Mouse (Mus musculus) liver, postnatal 0 days (tissue): Measurements from ENCODE around the gene Igf2bp3. TPM values are rescaled to one million over a fixed set of nuclear protein-coding genes. Genes with fewer than 3 reads are reported as not detected.

Source experiments
- ATAC-seq: fragments of 200-750 bp; cut with Nextera tagmentation; 2 replicates; pipeline ENCODE4 v1.8.0; 2017; ENCODE audit warnings: mild to moderate bottlenecking, moderate library complexity
- DNase-seq: peaks from one replicate; pipeline ENCODE4 v3.0.0-alpha.2; 2016
- H3K27ac ChIP-seq: fragments of 300-500 bp; sonication (generic); 2 replicates; pipeline ENCODE4 v1.5.1; 2014; ENCODE audit warnings: antibody characterized with exemption, moderate library complexity, mild to moderate bottlenecking, low read depth
- H3K27me3 ChIP-seq: fragments of 300-500 bp; sonication (generic); 2 replicates; pipeline ENCODE4 v1.6.1; 2014; ENCODE audit warnings: low read length, control low read depth, mixed read lengths; ENCODE audit not compliant: insufficient read depth
- H3K36me3 ChIP-seq: fragments of 300-500 bp; sonication (generic); replicated peaks from 2 replicates; pipeline ENCODE4 v1.6.1; 2014; ENCODE audit warnings: mild to moderate bottlenecking, control low read depth, low read length, moderate library complexity, mixed read lengths; ENCODE audit not compliant: insufficient read depth
- H3K4me1 ChIP-seq: fragments of 300-500 bp; sonication (generic); 2 replicates; pipeline ENCODE4 v1.6.1; 2014; ENCODE audit warnings: antibody characterized with exemption, mild to moderate bottlenecking, control low read depth; ENCODE audit not compliant: insufficient read depth
- H3K4me2 ChIP-seq: fragments of 300-500 bp; sonication (generic); 2 replicates; pipeline ENCODE4 v1.6.1; 2014; ENCODE audit warnings: low read depth, mild to moderate bottlenecking, low read length, moderate library complexity, mixed read lengths
- H3K4me3 ChIP-seq: fragments of 300-500 bp; sonication (generic); 2 replicates; pipeline ENCODE4 v1.5.1; 2014; ENCODE audit warnings: low read depth, low read length
- H3K9ac ChIP-seq: fragments of 300-500 bp; sonication (generic); replicated peaks from 2 replicates; pipeline ENCODE4 v1.6.1; 2014; ENCODE audit warnings: mild to moderate bottlenecking, moderate library complexity
- H3K9me3 ChIP-seq: fragments of 300-500 bp; sonication (generic); 2 replicates; pipeline ENCODE4 v1.6.1; 2016; ENCODE audit warnings: mild to moderate bottlenecking, control low read depth, low read length, mixed read lengths
- CTCF ChIP-seq: sonication (generic); IDR thresholded peaks from 2 replicates; pipeline ENCODE4 v1.5.1; 2016; ENCODE audit warnings: antibody characterized with exemption, low read depth
- EP300 ChIP-seq: IDR thresholded peaks from 2 replicates; pipeline ENCODE4 v1.6.1; 2016; ENCODE audit warnings: antibody characterized with exemption, low read depth, mild to moderate bottlenecking
- WGBS: fragments of 180-500 bp; shearing (Covaris S2); extraction: QIAGEN DNeasy Blood & Tissue Kit; methylation state at CpG from one replicate; pipeline ENCODE4 v1.1.7; 2014; ENCODE audit not compliant: insufficient replicate concordance; 5-methylcytosine and 5-hydroxymethylcytosine counted together
- polyA plus RNA-seq: library from polyadenylated mRNA; unstranded; fragments of >200 nt; fragmentation: Nextera tagmentation; extraction: Ambion mirVana; gene quantifications from 2 replicates; pipeline ENCODE4 v1.2.1, GENCODE M21; 2015

Gene Igf2bp3
- polyA plus RNA-seq, 1 experiment from 2014 or later, result 31.3 TPM

DNA sequence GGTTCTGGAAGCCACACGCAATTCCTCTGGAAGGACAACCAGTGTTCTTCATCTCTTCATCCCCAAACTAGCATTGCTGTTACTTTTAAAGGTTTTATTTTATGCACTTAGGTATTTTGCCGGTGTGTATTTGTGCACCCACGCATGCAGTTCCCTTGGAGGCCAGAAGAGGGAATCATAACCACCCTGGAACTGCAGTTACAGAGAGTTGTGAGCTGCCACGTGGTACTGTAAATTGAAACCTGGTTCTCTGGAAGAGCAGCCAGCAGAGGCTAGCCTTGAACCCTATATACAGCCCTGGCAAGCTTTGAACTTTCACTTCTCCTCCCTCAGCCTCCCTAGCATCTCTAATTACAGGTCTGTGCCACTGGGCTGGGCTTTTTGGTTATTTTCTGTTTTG lies 18.6 kb upstream of the Igf2bp3 start:
- Histone ChIP-seq H3K9ac (no peak overlapping the region), H3K4me3 (no peak overlapping the region), H3K9me3 (no peaks in the 10 kb centered on the region), H3K4me2 (no peak overlapping the region), H3K27me3 (no peaks in the 10 kb centered on the region), H3K36me3 (no peaks in the 10 kb centered on the region), H3K4me1 (no peaks in the 10 kb centered on the region), H3K27ac (no peak overlapping the region)
- TF ChIP-seq EP300 (no peak), CTCF (peak; percentile 75)
- DNase-seq, result peak; percentile 47
- 51% methylated on average over 4 of the region's 4 CpGs for WGBS
- ATAC-seq, result no peak

GRCm38 (mm10) chr6:49228126-49228679 lies 13.4 kb upstream of the Igf2bp3 start:
- peak; percentile 46 for DNase-seq
- ATAC-seq, result no peak
- no peak overlapping the region for H3K4me2 ChIP-seq
- WGBS, result 13% methylated on average over 7 of the region's 7 CpGs
- H3K9ac ChIP-seq, result no peak overlapping the region
- TF ChIP-seq EP300, result no peak
- peak; percentile 75 for TF ChIP-seq CTCF
- H3K36me3 ChIP-seq, result no peaks in the 10 kb centered on the region
- no peak overlapping the region for H3K4me3 ChIP-seq
- H3K27ac ChIP-seq, result no peak overlapping the region
- H3K27me3 ChIP-seq, result no peaks in the 10 kb centered on the region
- H3K9me3 ChIP-seq, result no peaks in the 10 kb centered on the region
- no peaks in the 10 kb centered on the region for H3K4me1 ChIP-seq

DNA sequence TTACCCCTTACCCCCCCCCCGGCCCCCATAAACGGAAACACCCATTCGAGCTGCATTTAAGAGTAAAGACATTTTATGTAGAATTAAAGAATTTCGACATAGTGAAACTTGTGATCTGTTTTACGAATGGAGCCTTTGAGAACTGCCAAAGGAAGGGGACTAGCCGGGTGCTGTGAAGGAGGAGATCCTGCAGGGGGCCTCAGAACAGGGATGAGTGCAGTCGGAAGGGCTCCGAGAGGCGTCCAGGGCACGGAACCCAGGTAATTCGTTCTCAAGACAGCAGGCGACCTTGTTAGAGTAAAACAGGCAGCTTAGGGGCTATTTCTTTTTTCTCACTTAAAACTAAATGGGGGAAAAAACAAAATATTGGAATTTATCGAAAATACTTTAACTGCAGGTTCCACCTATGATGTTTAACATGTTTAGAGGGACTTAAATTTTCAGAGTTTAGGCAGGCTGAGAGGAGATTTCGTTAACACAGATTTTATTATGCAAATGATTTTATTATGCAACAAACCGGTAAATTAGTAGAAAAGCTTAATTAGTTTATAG lies 12.5 kb upstream of the Igf2bp3 start:
- Histone ChIP-seq H3K9ac (no peak overlapping the region), H3K4me2 (peak overlapping the region; percentile 59), H3K27me3 (no peaks in the 10 kb centered on the region), H3K4me1 (no peaks in the 10 kb centered on the region), H3K4me3 (peak overlapping the region; percentile 5; the same call in 1 of the 2 replicates), H3K9me3 (no peaks in the 10 kb centered on the region), H3K36me3 (no peaks in the 10 kb centered on the region), H3K27ac (no peak overlapping the region)
- TF ChIP-seq EP300 (no peak), CTCF (peak; percentile 69)
- peak; percentile 68 for ATAC-seq
- DNase-seq, result peak; percentile 75
- 5% methylated on average over 15 of the region's 15 CpGs for WGBS

GRCm38 (mm10) chr6:49225728-49226123 lies 11.0 kb upstream of the Igf2bp3 start:
- Histone ChIP-seq H3K4me1 (0 out of 2 replicates have a peak, but pooled peaks cover 2% of the 10 kb centered on the region), H3K27ac (no peak overlapping the region), H3K36me3 (no peaks in the 10 kb centered on the region), H3K4me3 (no peak overlapping the region), H3K4me2 (no peak overlapping the region), H3K27me3 (no peaks in the 10 kb centered on the region), H3K9ac (no peak overlapping the region), H3K9me3 (no peaks in the 10 kb centered on the region)
- 69% methylated on average over 3 of the region's 3 CpGs for WGBS
- DNase-seq, result no peak
- TF ChIP-seq CTCF (no peak), EP300 (no peak)
- ATAC-seq, result peak; percentile 74

GRCm38 (mm10) chr6:49224923-49225727 lies 10.4 kb upstream of the Igf2bp3 start:
- ATAC-seq, result no peak
- Histone ChIP-seq H3K4me3 (no peak overlapping the region), H3K36me3 (no peaks in the 10 kb centered on the region), H3K4me2 (no peak overlapping the region), H3K27ac (no peak overlapping the region), H3K4me1 (peaks cover 3% of the 10 kb centered on the region; the same call in 1 of the 2 replicates), H3K27me3 (no peaks in the 10 kb centered on the region), H3K9ac (no peak overlapping the region), H3K9me3 (no peaks in the 10 kb centered on the region)
- TF ChIP-seq CTCF (no peak), EP300 (no peak)
- WGBS, result 59% methylated on average over 11 of the region's 11 CpGs
- no peak for DNase-seq

DNA sequence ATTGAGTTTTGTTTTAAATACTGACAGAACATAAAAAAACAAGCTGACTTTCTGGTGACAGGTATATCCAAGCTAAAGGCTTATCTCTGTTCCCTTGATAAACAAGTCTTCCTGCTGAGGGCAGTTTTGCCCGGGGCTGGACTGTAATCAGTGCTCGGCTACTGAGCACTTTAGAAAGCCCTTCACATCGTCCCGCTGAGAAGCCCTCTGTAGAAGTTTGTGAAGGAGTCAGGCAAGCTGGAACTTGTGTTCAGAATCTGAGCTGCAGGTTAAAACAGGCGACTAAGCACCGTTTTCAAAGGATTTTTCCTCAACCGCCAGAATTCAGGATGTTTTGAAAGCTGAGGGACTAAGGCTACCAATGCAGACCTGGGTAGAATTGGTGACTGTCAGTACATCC lies 7.1 kb upstream of the Igf2bp3 start:
- 0 out of 2 replicates have a peak overlapping the region, but pooled peaks have one; percentile 37 for H3K4me2 ChIP-seq
- H3K9me3 ChIP-seq, result no peaks in the 10 kb centered on the region
- 14% methylated on average over 7 of the region's 7 CpGs for WGBS
- H3K36me3 ChIP-seq, result no peaks in the 10 kb centered on the region
- TF ChIP-seq CTCF, result no peak
- TF ChIP-seq EP300, result no peak
- DNase-seq (peak; percentile 12), ATAC-seq (no peak)
- no peak overlapping the region for H3K4me3 ChIP-seq
- H3K4me1 ChIP-seq, result peaks cover 8% of the 10 kb centered on the region; the same call in 1 of the 2 replicates
- H3K27me3 ChIP-seq, result no peaks in the 10 kb centered on the region
- no peak overlapping the region for H3K27ac ChIP-seq
- H3K9ac ChIP-seq, result no peak overlapping the region
